Mouse (Mus musculus) cerebellum, adult 8-10 months (tissue): ENCODE measurements around the gene Pik3r2.

ENCODE experiments used
- DNase-seq: peaks from one replicate; pipeline ENCODE4 v3.0.0; 2022

Pik3r2 gene

GRCm38 (mm10) chr8:70800648-70801047, 24.1 kb upstream of the Pik3r2 start:
- DNase-seq = no peak

- DNase-seq = no peak
These were observed 21.8 kb upstream of the Pik3r2 start for GRCm38 (mm10) chr8:70798281-70798680.

- peak; percentile 78 for DNase-seq
These were observed 20.9 kb upstream of the Pik3r2 start for GRCm38 (mm10) chr8:70797081-70798070.

- DNase-seq = no peak
These were observed 20.0 kb upstream of the Pik3r2 start for GRCm38 (mm10) chr8:70796403-70797080.

GRCm38 (mm10) chr8:70795370-70795769, 18.9 kb upstream of the Pik3r2 start:
- no peak for DNase-seq

- no peak for DNase-seq
These were observed 17.7 kb upstream of the Pik3r2 start for GRCm38 (mm10) chr8:70794215-70794614.

- peak; percentile 70 for DNase-seq
These were observed 16.2 kb upstream of the Pik3r2 start for GRCm38 (mm10) chr8:70792700-70793099.

- DNase-seq = peak; percentile 89
These were observed 15.6 kb upstream of the Pik3r2 start for GRCm38 (mm10) chr8:70791975-70792691.

GRCm38 (mm10) chr8:70791294-70791701, 14.8 kb upstream of the Pik3r2 start:
- no peak for DNase-seq

- DNase-seq = no peak
These were observed 14.3 kb upstream of the Pik3r2 start for GRCm38 (mm10) chr8:70790846-70791245.

GRCm38 (mm10) chr8:70789046-70789445, 12.5 kb upstream of the Pik3r2 start:
- no peak for DNase-seq

- DNase-seq = peak; percentile 87
These were observed 11.6 kb upstream of the Pik3r2 start for GRCm38 (mm10) chr8:70787941-70788667.

- DNase-seq = no peak
These were observed 10.5 kb upstream of the Pik3r2 start for GRCm38 (mm10) chr8:70787051-70787445.

GRCm38 (mm10) chr8:70786291-70787050, 10.0 kb upstream of the Pik3r2 start:
- DNase-seq = no peak

- no peak for DNase-seq
These were observed 3.6 kb upstream of the Pik3r2 start for GRCm38 (mm10) chr8:70780093-70780492.

GRCm38 (mm10) chr8:70775851-70776495, 540 bp downstream of the Pik3r2 start:
- DNase-seq = no peak

- DNase-seq = no peak
These were observed 1.3 kb downstream of the Pik3r2 start for GRCm38 (mm10) chr8:70775227-70775626.

GRCm38 (mm10) chr8:70774740-70775139, 1.8 kb downstream of the Pik3r2 start:
- DNase-seq = no peak

- DNase-seq = peak; percentile 76
These were observed 2.7 kb downstream of the Pik3r2 start for GRCm38 (mm10) chr8:70773833-70774232.

- DNase-seq = peak; percentile 72
These were observed 3.1 kb downstream of the Pik3r2 start for GRCm38 (mm10) chr8:70773410-70773809.

- no peak for DNase-seq
These were observed 3.6 kb downstream of the Pik3r2 start for GRCm38 (mm10) chr8:70772890-70773289.
